Mouse (Mus musculus) forebrain, embryonic 16.5 days (tissue): ENCODE measurements at regions not wholly inside any gene's neighbourhood (a gene's known extent, or its start where the extent isn't known, plus 50 kb on each side); places are given as distances from the start of the nearest gene placed in this dataset.

Source experiments
- ATAC-seq: fragments of 200-750 bp; cut with Nextera tagmentation; 2 replicates; pipeline ENCODE4 v1.8.0; 2017; ENCODE audit warnings: mild to moderate bottlenecking, moderate library complexity
- H3K27ac ChIP-seq: fragments of 300-500 bp; sonication (generic); 2 replicates; pipeline ENCODE4 v1.5.1; 2014; ENCODE audit warnings: low read length, control low read depth
- H3K27me3 ChIP-seq: fragments of 300-500 bp; sonication (generic); replicated peaks from 2 replicates; pipeline ENCODE4 v1.6.1; 2014; ENCODE audit warnings: low read length; ENCODE audit not compliant: control insufficient read depth, insufficient read depth
- H3K36me3 ChIP-seq: fragments of 300-500 bp; sonication (generic); 2 replicates; pipeline ENCODE4 v1.6.1; 2014; ENCODE audit not compliant: control insufficient read depth, insufficient read depth
- H3K4me1 ChIP-seq: fragments of 300-500 bp; sonication (generic); replicated peaks from 2 replicates; pipeline ENCODE4 v1.6.1; 2014; ENCODE audit warnings: low read length; ENCODE audit not compliant: control insufficient read depth, insufficient read depth
- H3K4me2 ChIP-seq: fragments of 300-500 bp; sonication (generic); 2 replicates; pipeline ENCODE4 v1.6.1; 2014; ENCODE audit warnings: mild to moderate bottlenecking, low read length, control low read depth
- H3K4me3 ChIP-seq: fragments of 300-500 bp; sonication (generic); replicated peaks from 2 replicates; pipeline ENCODE4 v1.5.1; 2014; ENCODE audit warnings: mild to moderate bottlenecking, low read length, control low read depth
- H3K9ac ChIP-seq: fragments of 300-500 bp; sonication (generic); replicated peaks from 2 replicates; pipeline ENCODE4 v1.6.1; 2014; ENCODE audit warnings: low read depth, low read length, control low read depth
- H3K9me3 ChIP-seq: fragments of 300-500 bp; sonication (generic); 2 replicates; pipeline ENCODE4 v1.6.1; 2016; ENCODE audit warnings: low read length; ENCODE audit not compliant: control insufficient read depth
- WGBS: fragments of 180-500 bp; shearing (Covaris S2); extraction: QIAGEN DNeasy Blood & Tissue Kit; methylation state at CpG from one replicate; pipeline ENCODE4 v1.1.7; 2014; 5-methylcytosine and 5-hydroxymethylcytosine counted together

DNA sequence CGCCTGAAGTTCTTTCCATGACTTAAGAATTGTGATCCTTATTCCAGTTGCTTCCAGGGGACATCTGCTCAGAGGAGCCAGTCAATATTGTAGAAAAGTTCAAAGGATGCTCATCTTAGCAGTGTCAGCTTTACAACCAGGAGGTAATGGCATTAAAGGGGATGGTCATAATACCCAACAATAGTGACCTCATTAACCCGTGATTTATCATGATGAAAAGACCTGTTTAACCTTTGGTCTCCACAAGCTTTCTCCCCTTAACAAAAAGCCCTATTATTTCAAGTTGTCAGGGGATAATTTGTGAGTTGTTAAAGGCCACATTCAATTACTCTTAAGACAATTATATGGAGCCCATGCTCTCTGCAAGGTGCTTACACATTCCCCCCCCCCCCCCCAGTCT lies 54.3 kb upstream of the Htatip2 start:
- 6% methylated on average over 2 of the region's 2 CpGs for WGBS
- Histone ChIP-seq H3K27me3 (peaks cover 58% of the 10 kb centered on the region), H3K36me3 (no peaks in the 10 kb centered on the region), H3K9me3 (no peaks in the 10 kb centered on the region), H3K4me1 (peaks cover 9% of the 10 kb centered on the region; the same call in 1 of the 2 replicates), H3K4me2 (no peak overlapping the region), H3K27ac (no peak overlapping the region), H3K9ac (no peak overlapping the region), H3K4me3 (no peak overlapping the region)
- no peak for ATAC-seq

DNA sequence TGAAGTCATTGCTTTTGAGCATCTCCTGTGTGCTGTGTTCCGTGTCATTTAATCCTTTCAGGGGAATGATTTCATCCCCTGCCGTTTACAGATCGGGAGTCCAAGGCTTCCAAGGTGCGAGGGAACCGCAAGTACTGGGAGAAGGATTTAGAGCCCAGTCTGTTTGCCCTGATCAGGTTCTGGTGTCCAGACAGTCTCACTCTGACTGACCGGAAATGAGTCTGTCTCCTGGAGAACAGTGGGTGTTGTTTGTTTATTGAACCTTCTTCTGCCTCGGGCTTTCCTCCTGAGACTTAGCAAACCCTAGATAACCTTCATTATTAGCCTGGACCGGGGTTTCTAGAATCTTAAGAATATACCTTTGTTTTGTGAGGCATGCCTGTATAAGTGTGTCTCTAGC lies 58.2 kb upstream of the Htatip2 start:
- Histone ChIP-seq H3K27me3 (peaks cover 73% of the 10 kb centered on the region), H3K4me1 (peaks cover 19% of the 10 kb centered on the region; the same call in 1 of the 2 replicates), H3K9ac (no peak overlapping the region), H3K4me3 (no peak overlapping the region), H3K4me2 (no peak overlapping the region), H3K36me3 (no peaks in the 10 kb centered on the region), H3K27ac (no peak overlapping the region), H3K9me3 (no peaks in the 10 kb centered on the region)
- ATAC-seq = no peak
- 14% methylated on average over 8 of the region's 8 CpGs for WGBS

DNA sequence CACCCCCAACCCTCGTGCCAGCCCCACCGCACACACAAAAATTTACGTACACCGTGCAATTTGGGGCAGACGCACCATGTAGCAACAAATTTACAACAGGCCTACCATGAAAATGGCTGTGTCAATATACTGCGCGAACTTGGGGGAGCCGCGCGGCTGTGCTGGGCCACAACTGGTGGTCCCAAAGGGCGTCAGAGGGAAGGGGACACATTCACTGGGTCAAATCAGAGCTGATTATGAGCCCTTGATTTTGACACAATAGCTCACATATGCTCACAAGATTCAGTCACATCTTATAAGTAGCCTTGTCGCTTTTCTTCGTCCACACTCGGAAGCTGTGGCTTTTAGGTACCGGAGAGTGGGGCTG lies 58.9 kb upstream of the Htatip2 start:
- no peaks in the 10 kb centered on the region for H3K36me3 ChIP-seq
- no peak overlapping the region for H3K4me3 ChIP-seq
- no peaks in the 10 kb centered on the region for H3K9me3 ChIP-seq
- 20% methylated on average over 15 of the region's 15 CpGs for WGBS
- H3K4me2 ChIP-seq = no peak overlapping the region
- H3K27me3 ChIP-seq = peaks cover 69% of the 10 kb centered on the region
- no peak overlapping the region for H3K27ac ChIP-seq
- H3K9ac ChIP-seq = no peak overlapping the region
- H3K4me1 ChIP-seq = peaks cover 19% of the 10 kb centered on the region; the same call in 1 of the 2 replicates
- ATAC-seq = no peak

GRCm38 (mm10) chr7:49699107-49700023 lies 59.5 kb upstream of the Htatip2 start:
- Histone ChIP-seq H3K4me3 (no peak overlapping the region), H3K4me1 (peaks cover 19% of the 10 kb centered on the region; the same call in 1 of the 2 replicates), H3K4me2 (no peak overlapping the region), H3K9me3 (no peaks in the 10 kb centered on the region), H3K9ac (no peak overlapping the region), H3K36me3 (no peaks in the 10 kb centered on the region), H3K27ac (no peak overlapping the region), H3K27me3 (peaks cover 65% of the 10 kb centered on the region)
- ATAC-seq = peak; percentile 84
- 7% methylated on average over 13 of the region's 13 CpGs for WGBS

DNA sequence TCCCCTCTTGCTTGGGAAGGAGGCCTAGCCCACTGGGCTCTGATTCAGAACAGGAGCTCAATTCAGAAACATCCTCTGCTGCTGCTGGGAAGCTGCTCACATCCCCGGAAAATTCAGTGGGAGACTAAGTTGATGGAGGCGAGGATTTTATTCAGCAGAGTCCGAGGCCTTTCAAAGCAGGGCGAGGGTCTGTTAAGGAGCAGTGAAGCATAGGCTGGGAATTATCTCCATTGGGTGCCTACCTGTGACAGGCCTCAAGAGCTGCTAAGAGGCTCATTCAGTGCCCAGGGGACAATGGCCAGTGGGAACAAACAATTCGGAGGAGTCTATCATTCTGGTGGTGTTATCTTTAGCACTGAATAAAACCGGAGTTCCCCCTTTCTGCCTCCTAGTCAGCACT lies 59.6 kb upstream of the Dbx1 start:
- H3K27ac ChIP-seq = no peak overlapping the region
- no peaks in the 10 kb centered on the region for H3K9me3 ChIP-seq
- no peak overlapping the region for H3K4me2 ChIP-seq
- ATAC-seq = no peak
- H3K4me1 ChIP-seq = peaks cover 17% of the 10 kb centered on the region; the same call in 1 of the 2 replicates
- 6% methylated on average over 6 of the region's 6 CpGs for WGBS
- no peaks in the 10 kb centered on the region for H3K36me3 ChIP-seq
- H3K27me3 ChIP-seq = peaks cover 50% of the 10 kb centered on the region
- no peak overlapping the region for H3K9ac ChIP-seq
- no peak overlapping the region for H3K4me3 ChIP-seq

DNA sequence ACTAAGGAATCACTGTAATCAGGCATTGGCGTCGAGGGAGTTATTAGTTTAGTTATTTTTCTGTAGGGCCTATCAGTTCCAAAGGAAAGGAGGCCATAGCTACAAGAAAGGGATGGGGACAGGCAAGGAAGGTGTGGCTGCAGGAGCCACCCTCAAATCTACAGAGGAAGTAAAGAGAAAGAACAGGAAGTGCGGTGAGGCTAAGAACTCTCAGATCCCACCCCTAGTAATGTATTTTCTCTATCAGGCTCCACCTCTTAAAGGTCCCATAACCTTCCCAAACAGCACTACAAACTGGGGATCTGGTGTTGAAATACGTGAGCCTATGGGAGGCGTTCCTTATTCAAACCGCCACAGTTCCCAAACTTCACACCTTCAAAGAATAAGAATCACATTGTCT lies 52.9 kb upstream of the Dbx1 start:
- no peaks in the 10 kb centered on the region for H3K4me1 ChIP-seq
- peaks cover 65% of the 10 kb centered on the region for H3K27me3 ChIP-seq
- H3K36me3 ChIP-seq = no peaks in the 10 kb centered on the region
- H3K4me2 ChIP-seq = no peak overlapping the region
- no peaks in the 10 kb centered on the region for H3K9me3 ChIP-seq
- no peak overlapping the region for H3K27ac ChIP-seq
- 43% methylated on average over 6 of the region's 6 CpGs for WGBS
- H3K4me3 ChIP-seq = no peak overlapping the region
- no peak overlapping the region for H3K9ac ChIP-seq
- no peak for ATAC-seq

GRCm38 (mm10) chr7:49688521-49689399 lies 52.1 kb upstream of the Dbx1 start:
- 3% methylated on average over 10 of the region's 10 CpGs for WGBS
- Histone ChIP-seq H3K27me3 (peaks cover 68% of the 10 kb centered on the region), H3K4me2 (no peak overlapping the region), H3K9ac (no peak overlapping the region), H3K4me1 (no peaks in the 10 kb centered on the region), H3K4me3 (no peak overlapping the region), H3K36me3 (no peaks in the 10 kb centered on the region), H3K9me3 (no peaks in the 10 kb centered on the region), H3K27ac (no peak overlapping the region)
- ATAC-seq = no peak

DNA sequence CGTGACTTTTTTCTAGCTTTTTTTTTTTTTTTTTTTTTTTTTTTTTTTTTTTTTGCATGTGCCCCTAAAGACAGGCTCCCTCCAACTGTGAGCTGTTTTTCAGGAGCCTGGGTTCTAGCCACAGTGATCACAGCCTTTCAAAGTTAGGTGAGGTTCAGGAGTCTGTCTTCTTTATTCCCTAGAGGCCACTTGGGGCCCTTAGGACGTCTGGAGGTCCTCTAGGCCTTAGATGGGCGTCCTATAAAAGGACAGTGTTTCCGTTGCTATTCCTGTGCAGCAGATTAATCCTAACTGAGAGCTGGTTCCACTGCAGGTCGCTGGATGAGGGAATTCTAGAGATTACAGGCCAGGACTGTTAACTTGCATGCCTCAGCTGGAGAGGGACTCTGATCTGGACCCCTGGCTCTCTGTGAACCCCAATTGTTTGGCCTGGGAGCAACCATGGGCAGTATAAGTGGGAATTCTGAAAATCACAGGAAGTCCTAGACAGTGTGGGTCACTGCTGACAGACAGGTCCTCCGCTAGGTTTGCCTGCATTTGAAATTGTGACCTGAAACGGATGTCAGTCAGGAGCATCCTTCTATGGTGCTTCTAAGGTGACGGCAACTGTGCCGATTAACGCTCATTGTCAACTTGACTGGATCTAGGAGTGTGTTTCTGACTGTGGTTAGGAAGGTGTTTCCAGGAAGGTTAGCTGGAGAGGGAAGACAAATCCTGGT lies 51.2 kb upstream of the Dbx1 start:
- WGBS = 14% methylated on average over 10 of the region's 10 CpGs
- no peak for ATAC-seq
- no peak overlapping the region for H3K27ac ChIP-seq

GRCm38 (mm10) chr7:49686992-49687391 lies 50.3 kb upstream of the Dbx1 start:
- no peak overlapping the region for H3K4me3 ChIP-seq
- H3K9me3 ChIP-seq = no peaks in the 10 kb centered on the region
- H3K4me2 ChIP-seq = no peak overlapping the region
- H3K27ac ChIP-seq = no peak overlapping the region
- 12% methylated on average over 11 of the region's 11 CpGs for WGBS
- ATAC-seq = no peak
- no peaks in the 10 kb centered on the region for H3K36me3 ChIP-seq
- peaks cover 78% of the 10 kb centered on the region for H3K27me3 ChIP-seq
- H3K9ac ChIP-seq = no peak overlapping the region
- H3K4me1 ChIP-seq = no peaks in the 10 kb centered on the region

More for the DNA sequence above, 51.2 kb upstream of the Dbx1 start:
- no peaks in the 10 kb centered on the region for H3K36me3 ChIP-seq
- no peak overlapping the region for H3K4me3 ChIP-seq
- peaks cover 70% of the 10 kb centered on the region for H3K27me3 ChIP-seq
- H3K9ac ChIP-seq = no peak overlapping the region
- no peak overlapping the region for H3K4me2 ChIP-seq
- no peaks in the 10 kb centered on the region for H3K9me3 ChIP-seq
- H3K4me1 ChIP-seq = no peaks in the 10 kb centered on the region
